Mouse (Mus musculus) heart, embryonic 16.5 days (tissue): Measurements from ENCODE around the gene Plekhb2. TPM values are rescaled to one million over a fixed set of nuclear protein-coding genes. Genes with fewer than 3 reads are reported as not detected.

Experiments
- ATAC-seq: fragments of 200-750 bp; cut with Nextera tagmentation; replicated peaks from 2 replicates; pipeline ENCODE4 v1.8.0; 2017; ENCODE audit warnings: moderate number of reproducible peaks; ENCODE audit not compliant: insufficient read depth, low FRiP score; ENCODE audit errors: extremely low read depth
- H3K27ac ChIP-seq: fragments of 300-500 bp; sonication (generic); 2 replicates; pipeline ENCODE4 v1.5.1; 2014; ENCODE audit warnings: mild to moderate bottlenecking, low read length, control low read depth, moderate library complexity
- H3K27me3 ChIP-seq: fragments of 300-500 bp; sonication (generic); 2 replicates; pipeline ENCODE4 v1.6.1; 2014; ENCODE audit warnings: low read length, mixed read lengths; ENCODE audit not compliant: control insufficient read depth, insufficient read depth
- H3K36me3 ChIP-seq: fragments of 300-500 bp; sonication (generic); 2 replicates; pipeline ENCODE4 v1.6.1; 2014; ENCODE audit not compliant: control insufficient read depth, insufficient read depth
- H3K4me1 ChIP-seq: fragments of 300-500 bp; sonication (generic); 2 replicates; pipeline ENCODE4 v1.6.1; 2014; ENCODE audit warnings: low read length, mixed read lengths; ENCODE audit not compliant: control insufficient read depth, insufficient read depth
- H3K4me2 ChIP-seq: fragments of 300-500 bp; sonication (generic); 2 replicates; pipeline ENCODE4 v1.6.1; 2014; ENCODE audit warnings: low read depth, mild to moderate bottlenecking, control low read depth, low read length
- H3K4me3 ChIP-seq: fragments of 300-500 bp; sonication (generic); 2 replicates; pipeline ENCODE4 v1.5.1; 2014; ENCODE audit warnings: mild to moderate bottlenecking, control low read depth, low read length
- H3K9ac ChIP-seq: fragments of 300-500 bp; sonication (generic); 2 replicates; pipeline ENCODE4 v1.6.1; 2014; ENCODE audit warnings: low read length, control low read depth
- H3K9me3 ChIP-seq: fragments of 300-500 bp; sonication (generic); replicated peaks from 2 replicates; pipeline ENCODE4 v1.6.1; 2016; ENCODE audit warnings: low read length; ENCODE audit not compliant: control insufficient read depth
- WGBS: fragments of 180-500 bp; shearing (Covaris S2); extraction: QIAGEN DNeasy Blood & Tissue Kit; methylation state at CpG from one replicate; pipeline ENCODE4 v1.1.7; 2014; 5-methylcytosine and 5-hydroxymethylcytosine counted together
- polyA plus RNA-seq: library from polyadenylated mRNA; unstranded; fragments of >200 nt; fragmentation: Nextera tagmentation; extraction: Ambion mirVana; gene quantifications from 2 replicates; pipeline ENCODE4 v1.2.1, GENCODE M21; 2015

Plekhb2 gene
- polyA plus RNA-seq, 1 experiment from 2014 or later = 87.3 TPM

DNA sequence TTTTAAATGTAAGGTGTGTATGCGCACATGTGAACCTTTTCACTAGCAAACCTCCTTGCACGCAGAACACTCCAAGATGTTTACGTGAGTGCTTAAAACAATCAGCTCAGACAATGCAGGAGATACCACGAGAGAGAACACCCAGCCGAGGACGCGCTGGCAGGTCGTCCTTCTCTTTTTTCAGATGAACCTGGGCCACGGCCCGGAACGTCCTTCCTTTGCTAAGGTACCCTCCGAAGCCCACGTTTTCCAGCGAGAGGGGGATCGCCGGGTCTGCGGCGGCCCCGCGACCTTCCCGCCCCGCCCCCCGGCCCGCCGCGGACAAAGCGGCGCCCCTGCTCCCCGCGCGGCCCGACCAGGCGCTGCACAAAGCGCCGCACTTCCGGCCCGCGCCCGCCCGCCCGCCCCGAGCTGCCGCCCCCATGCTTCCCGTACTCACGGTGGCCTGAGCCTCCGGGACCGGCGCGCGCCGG, 7.4 kb upstream of the Plekhb2 start:
- peak overlapping the region; percentile 77 for H3K4me3 ChIP-seq
- H3K27ac ChIP-seq = peak overlapping the region; percentile 95
- no peaks in the 10 kb centered on the region for H3K27me3 ChIP-seq
- H3K4me1 ChIP-seq = peaks cover 39% of the 10 kb centered on the region
- H3K9ac ChIP-seq = peak overlapping the region; percentile 87
- no peaks in the 10 kb centered on the region for H3K9me3 ChIP-seq
- under 1% methylated on average over 50 of the region's 51 CpGs for WGBS
- H3K4me2 ChIP-seq = peak overlapping the region; percentile 94
- H3K36me3 ChIP-seq = no peaks in the 10 kb centered on the region
- peak; percentile 83 for ATAC-seq

DNA sequence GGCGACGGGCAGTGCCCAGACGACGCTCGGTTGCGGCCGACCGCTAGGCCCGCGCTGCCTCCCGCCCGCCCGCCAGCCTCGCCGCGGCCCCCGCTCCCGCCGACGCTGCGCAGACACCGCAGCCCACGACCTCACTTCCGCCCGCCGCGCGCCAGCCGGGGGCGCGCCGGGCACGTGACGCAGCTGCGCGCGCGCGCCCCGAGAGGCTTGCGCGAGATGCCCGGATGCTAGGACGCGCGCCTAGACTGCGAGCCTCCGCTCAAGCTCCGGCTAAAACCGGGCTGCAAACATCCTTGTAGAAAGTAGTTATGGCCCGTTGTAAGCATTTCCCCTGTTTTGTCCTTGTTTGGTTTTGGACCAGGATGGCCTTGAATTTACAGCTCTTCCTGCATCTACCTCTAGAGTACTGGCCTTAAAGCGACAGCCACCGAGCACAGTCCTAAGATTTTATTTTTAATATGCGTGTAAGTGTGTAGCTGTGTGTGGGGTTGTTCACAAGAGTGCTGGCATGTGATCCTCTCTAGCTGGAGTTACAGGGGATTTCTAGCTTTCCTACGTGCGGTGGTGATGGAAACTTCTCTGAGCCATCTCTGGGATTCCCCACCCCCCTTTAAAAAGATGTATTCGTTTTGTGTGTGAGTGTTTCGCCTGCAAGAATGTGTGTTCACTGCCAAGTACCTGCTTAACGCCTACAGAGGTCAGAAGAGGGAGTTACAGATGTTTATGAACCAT, 6.7 kb upstream of the Plekhb2 start, which contains the start of gene Fam168b:
TSS of gene Fam168b (minus strand) at position 179 of the 732 bp plus-strand sequence.
- no peaks in the 10 kb centered on the region for H3K9me3 ChIP-seq
- H3K4me2 ChIP-seq = peak within 1 kb of the TSS; percentile 94
- H3K27ac ChIP-seq = peak within 1 kb of the TSS; percentile 95
- H3K4me1 ChIP-seq = peaks cover 34% of the 10 kb centered on the region
- peak within 1 kb of the TSS; percentile 77 for H3K4me3 ChIP-seq
- H3K27me3 ChIP-seq = no peaks in the 10 kb centered on the region
- ATAC-seq = peak; percentile 91
- peak within 1 kb of the TSS; percentile 87 for H3K9ac ChIP-seq
- no peaks in the 10 kb centered on the region for H3K36me3 ChIP-seq
- WGBS = under 1% methylated on average over 59 of the region's 59 CpGs

DNA sequence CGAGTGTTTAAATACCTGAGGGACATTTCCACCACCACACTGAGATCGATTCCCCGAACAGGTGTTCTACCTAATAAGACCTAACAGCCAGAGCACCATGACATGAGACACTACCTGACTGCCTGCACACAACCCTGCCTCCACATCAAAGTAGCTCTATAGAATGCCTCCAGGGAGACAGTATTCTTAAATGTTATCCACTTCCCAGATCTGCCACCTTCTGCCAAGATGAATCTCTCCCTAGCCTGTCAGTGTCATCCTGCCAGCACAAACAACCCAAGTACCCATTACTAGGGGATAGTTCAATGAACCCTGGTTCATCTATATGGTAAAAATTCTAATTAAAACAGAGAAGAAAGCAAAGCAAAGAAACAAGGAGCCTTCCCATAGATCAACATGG, 2.7 kb upstream of the Plekhb2 start:
- H3K9me3 ChIP-seq = no peaks in the 10 kb centered on the region
- H3K4me2 ChIP-seq = no peak overlapping the region
- no peak overlapping the region for H3K27ac ChIP-seq
- no peak overlapping the region for H3K4me3 ChIP-seq
- peaks cover 22% of the 10 kb centered on the region for H3K4me1 ChIP-seq
- H3K36me3 ChIP-seq = no peaks in the 10 kb centered on the region
- H3K9ac ChIP-seq = no peak overlapping the region
- WGBS = 80% methylated on average over 3 of the region's 3 CpGs
- no peaks in the 10 kb centered on the region for H3K27me3 ChIP-seq
- no peak for ATAC-seq

DNA sequence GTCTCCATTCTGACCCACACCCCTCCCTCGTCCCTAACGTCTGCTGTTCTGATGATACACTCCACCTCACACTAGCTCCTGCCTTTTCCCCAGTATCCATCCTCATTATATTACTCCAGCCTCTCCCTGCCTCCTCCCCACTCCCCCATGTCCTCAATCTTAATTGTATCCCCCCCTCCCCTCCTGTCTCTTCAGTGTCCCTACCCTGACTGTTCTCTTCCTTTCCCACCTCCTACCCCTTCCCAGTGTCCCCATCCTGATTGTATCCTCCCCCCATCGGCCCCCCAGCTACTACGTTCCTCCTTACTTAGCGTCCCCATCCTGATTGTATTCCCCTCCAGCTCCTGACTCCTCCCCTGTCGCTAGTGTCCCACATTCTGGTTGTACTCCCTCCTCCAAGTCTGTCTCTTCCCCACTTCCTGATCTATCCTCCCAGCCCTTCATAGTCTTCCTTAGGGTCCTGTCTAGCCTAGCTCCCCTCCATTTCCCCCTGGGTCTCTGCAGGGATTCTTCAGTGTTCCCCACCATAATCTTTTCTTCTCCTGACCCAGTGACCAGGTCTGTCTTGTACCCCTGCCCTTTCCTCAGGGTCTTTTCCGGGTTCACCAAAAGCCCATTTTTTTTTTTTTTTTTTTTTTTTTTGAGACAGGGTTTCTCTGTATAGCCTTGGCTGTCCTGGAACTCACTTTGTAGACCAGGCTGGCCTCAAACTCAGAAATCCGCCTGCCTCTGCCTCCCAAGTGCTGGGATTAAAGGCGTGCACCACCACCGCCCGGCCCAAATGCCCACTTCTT, 764 bp downstream of the Plekhb2 start:
- peak overlapping the region; percentile 10; the same call in 1 of the 2 replicates for H3K27ac ChIP-seq
- no peaks in the 10 kb centered on the region for H3K36me3 ChIP-seq
- peak overlapping the region; percentile 82 for H3K4me2 ChIP-seq
- H3K4me1 ChIP-seq = peaks cover 29% of the 10 kb centered on the region
- no peaks in the 10 kb centered on the region for H3K9me3 ChIP-seq
- H3K4me3 ChIP-seq = peak overlapping the region; percentile 89
- no peaks in the 10 kb centered on the region for H3K27me3 ChIP-seq
- peak overlapping the region; percentile 94 for H3K9ac ChIP-seq
- WGBS = 45% methylated on average over 11 of the region's 11 CpGs
- peak; percentile 43 for ATAC-seq

DNA sequence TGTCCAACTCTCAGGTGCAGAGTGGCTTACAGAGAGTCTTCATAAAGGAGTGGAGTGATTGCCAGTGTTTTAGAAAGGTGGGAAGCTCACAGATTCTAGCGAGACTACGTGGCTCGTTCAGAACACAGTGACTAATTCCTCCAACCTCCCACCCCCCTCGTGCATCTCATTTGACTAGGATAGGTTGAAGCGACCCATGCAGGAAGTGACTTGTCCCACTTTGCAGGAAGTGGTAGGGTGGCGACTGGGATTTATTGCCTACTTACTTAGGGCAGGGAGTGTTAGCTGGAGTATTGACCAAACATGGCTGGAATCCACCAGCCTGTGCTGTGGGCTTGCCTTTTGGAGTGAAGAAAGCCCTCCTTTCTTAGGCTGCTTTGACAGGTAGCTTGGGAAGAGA, 1.8 kb downstream of the Plekhb2 start:
- Histone ChIP-seq H3K27ac (no peak overlapping the region), H3K27me3 (no peaks in the 10 kb centered on the region), H3K4me3 (no peak overlapping the region), H3K36me3 (no peaks in the 10 kb centered on the region), H3K4me1 (peaks cover 29% of the 10 kb centered on the region), H3K4me2 (peak overlapping the region; percentile 82), H3K9ac (0 out of 2 replicates have a peak overlapping the region, but pooled peaks have one; percentile 8), H3K9me3 (no peaks in the 10 kb centered on the region)
- no peak for ATAC-seq
- WGBS = 51% methylated on average over 6 of the region's 6 CpGs

DNA sequence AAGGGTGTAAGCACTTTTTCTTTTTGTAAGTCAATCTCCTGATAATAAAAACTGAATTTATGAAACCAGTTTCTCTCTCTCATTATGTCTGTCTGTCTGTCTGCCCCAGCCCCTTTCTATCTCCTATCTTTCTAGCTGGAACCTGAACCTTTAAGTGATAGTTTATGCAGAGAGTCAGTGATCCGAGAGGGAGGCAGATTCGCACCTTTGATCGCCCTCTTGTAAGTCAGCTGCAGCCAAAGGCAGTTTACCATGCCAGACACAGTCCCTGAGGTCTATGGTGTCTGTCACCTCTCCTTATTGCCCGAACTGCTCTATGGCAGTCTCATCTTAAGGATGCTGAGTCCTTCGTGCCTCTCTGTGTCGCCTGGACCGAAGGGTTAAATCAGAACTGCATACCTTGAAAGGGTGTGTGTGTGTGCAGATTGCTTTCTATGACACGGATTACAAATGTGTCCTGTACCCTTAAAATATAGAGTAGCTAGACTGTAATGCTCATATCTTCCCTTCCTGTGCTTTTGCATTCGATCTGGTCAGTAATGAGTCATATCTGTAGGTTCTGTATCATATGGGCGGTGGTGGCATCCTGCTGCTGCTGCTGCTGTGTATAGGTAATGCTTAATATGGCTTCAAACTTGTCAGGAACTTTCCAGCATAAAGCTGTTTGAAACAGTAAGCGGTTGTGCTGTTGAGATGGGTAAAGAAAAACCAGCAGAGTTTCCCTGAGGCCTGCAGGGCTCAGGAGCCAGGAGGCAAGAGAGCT, 2.5 kb downstream of the Plekhb2 start:
- no peak for ATAC-seq
- Histone ChIP-seq H3K4me1 (peaks cover 29% of the 10 kb centered on the region), H3K4me3 (no peak overlapping the region), H3K4me2 (no peak overlapping the region), H3K27me3 (no peaks in the 10 kb centered on the region), H3K9me3 (no peaks in the 10 kb centered on the region), H3K27ac (peak overlapping the region; percentile 75), H3K36me3 (no peaks in the 10 kb centered on the region), H3K9ac (peak overlapping the region; percentile 33)
- WGBS = 71% methylated on average over 11 of the region's 11 CpGs

DNA sequence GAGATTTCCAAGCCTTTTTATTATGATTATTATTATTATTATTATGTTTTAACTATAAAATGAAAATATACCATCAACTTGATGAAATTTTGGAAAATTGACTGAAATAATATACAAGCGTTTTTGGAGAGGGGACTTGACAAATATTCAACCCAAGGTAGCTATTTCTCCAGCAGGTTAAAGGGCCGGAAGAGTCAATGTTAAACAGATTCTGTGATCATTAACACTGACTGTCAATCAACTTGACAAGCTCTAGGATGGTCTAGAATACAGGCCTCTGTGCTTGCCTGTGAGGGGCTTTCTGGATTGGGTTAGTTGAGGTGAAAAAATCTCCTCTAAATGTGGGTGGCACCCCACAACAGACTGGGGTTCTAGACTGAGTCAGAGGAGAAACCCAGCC, 4.0 kb downstream of the Plekhb2 start:
- WGBS = 88% methylated on average over 2 of the region's 2 CpGs

DNA sequence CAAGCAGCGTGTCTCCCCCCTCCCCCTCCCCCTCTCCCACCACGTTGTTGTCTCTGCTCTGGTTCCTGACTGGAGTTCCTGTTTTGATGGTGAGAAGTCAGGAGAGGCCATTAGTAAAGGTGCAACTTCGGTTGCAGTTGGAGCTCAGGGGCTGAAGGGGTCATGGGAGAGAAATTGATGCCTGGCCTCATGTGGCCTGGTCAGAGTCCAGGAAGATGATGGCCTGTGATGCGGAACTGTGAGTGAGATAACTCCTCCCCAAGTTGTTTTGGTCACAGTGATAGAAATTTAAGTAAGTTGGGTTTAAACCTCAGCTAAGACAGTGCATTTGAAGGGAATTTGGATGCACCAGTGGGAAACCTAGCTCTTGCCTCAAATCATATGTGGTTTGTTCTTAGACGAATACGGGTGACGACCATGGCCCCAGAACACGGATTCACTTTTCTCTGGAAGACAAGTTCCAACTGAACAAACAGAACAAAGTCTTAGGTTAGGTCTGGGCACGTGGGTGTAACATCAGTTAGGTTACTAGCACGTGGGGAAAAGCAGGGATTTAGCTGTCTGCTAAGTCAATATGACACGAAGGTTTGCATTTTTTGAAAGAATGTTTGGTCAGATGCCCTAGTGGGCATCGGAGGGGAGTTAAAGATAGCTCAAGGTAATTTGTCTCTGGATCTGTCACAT, 5.4 kb downstream of the Plekhb2 start:
- Histone ChIP-seq H3K27ac (no peak overlapping the region), H3K4me2 (no peak overlapping the region), H3K4me3 (no peak overlapping the region), H3K27me3 (no peaks in the 10 kb centered on the region), H3K9me3 (no peaks in the 10 kb centered on the region), H3K4me1 (peaks cover 25% of the 10 kb centered on the region), H3K9ac (no peak overlapping the region), H3K36me3 (no peaks in the 10 kb centered on the region)
- WGBS = 73% methylated on average over 12 of the region's 12 CpGs
- no peak for ATAC-seq

More for the DNA sequence above, 4.0 kb downstream of the Plekhb2 start:
- Histone ChIP-seq H3K4me1 (peaks cover 29% of the 10 kb centered on the region), H3K9ac (no peak overlapping the region), H3K9me3 (no peaks in the 10 kb centered on the region), H3K36me3 (no peaks in the 10 kb centered on the region), H3K4me2 (no peak overlapping the region), H3K27ac (no peak overlapping the region), H3K27me3 (no peaks in the 10 kb centered on the region), H3K4me3 (no peak overlapping the region)
- ATAC-seq = no peak
